Mouse (Mus musculus) left cerebral cortex, adult 9 months (tissue): ENCODE results near the gene Gm12887.

Source experiments
- DNase-seq, 2 experiments: peaks; one replicate each; pipeline ENCODE4 v3.0.0; 2022; ENCODE audit warnings: low spot score in 2 of 2

The Gm12887 gene

GRCm38 (mm10) chr4:121622003-121622402 lies at the start of gene Gm12887:
Gm12887 (minus strand) TSS chr4:121622103.
- DNase-seq, result no peak

DNA sequence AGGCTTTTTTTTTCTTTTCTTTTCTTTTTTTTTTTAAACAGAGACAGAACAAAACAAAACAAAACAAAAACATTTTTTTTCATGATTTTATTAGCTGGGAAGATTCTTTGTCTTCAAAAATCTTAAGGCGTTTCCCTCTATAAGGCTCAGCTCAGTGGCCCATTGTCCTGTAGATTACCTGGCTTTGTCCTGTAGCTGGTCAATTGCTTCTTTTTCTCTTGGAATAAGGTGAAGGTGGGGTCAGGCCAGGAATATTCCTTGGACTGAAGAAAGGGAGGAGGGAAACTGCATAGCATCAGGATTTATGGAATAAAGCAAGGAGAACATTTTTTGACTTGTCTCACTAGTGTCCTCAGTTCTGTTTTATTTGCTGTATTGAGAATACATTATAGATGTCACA lies 35.1 kb upstream of the Gm12887 start:
- no peak for DNase-seq
